Mouse (Mus musculus): Measurements from ENCODE around the gene Adamtsl3. TPM values are rescaled to one million over a fixed set of nuclear protein-coding genes. Genes with fewer than 3 reads are reported as not detected.

Gene Adamtsl3
- polyA plus RNA-seq, 1 experiment from 2014 or later, result 1.1 TPM

- no peaks in the 10 kb centered on the region for H3K36me3 ChIP-seq (replicated peaks)
- H3K4me1 ChIP-seq, result no peaks in the 10 kb centered on the region
- WGBS, result 83% methylated on average over 6 of the region's 6 CpGs
- no peak overlapping the region for H3K27ac ChIP-seq
- no peak overlapping the region for H3K4me2 ChIP-seq
- no peak overlapping the region for H3K9ac ChIP-seq
- H3K27me3 ChIP-seq (replicated peaks), result no peaks in the 10 kb centered on the region
- no peaks in the 10 kb centered on the region for H3K9me3 ChIP-seq
- H3K4me3 ChIP-seq, result no peak overlapping the region
- no peak for ATAC-seq (replicated peaks)
Measured at GRCm38 (mm10) chr7:82605425-82605824, 269.9 kb downstream of the Adamtsl3 start.

GRCm38 (mm10) chr7:82609629-82610028 is 274.1 kb downstream of the Adamtsl3 start:
- Histone ChIP-seq H3K9ac (no peak overlapping the region), H3K9me3 (no peaks in the 10 kb centered on the region), H3K4me2 (no peak overlapping the region), H3K4me1 (no peaks in the 10 kb centered on the region), H3K27ac (no peak overlapping the region), H3K27me3 (replicated peaks) (no peaks in the 10 kb centered on the region), H3K4me3 (no peak overlapping the region), H3K36me3 (replicated peaks) (no peaks in the 10 kb centered on the region)
- WGBS, result 63% methylated on average over 3 of the region's 3 CpGs
- ATAC-seq (replicated peaks), result no peak

GRCm38 (mm10) chr7:82625342-82625741 is 289.8 kb downstream of the Adamtsl3 start:
- Histone ChIP-seq H3K4me1 (no peaks in the 10 kb centered on the region), H3K9me3 (no peaks in the 10 kb centered on the region), H3K27me3 (replicated peaks) (no peaks in the 10 kb centered on the region), H3K27ac (no peak overlapping the region), H3K36me3 (replicated peaks) (no peaks in the 10 kb centered on the region), H3K4me3 (no peak overlapping the region), H3K4me2 (no peak overlapping the region), H3K9ac (no peak overlapping the region)
- 25% methylated on average over 7 of the region's 7 CpGs for WGBS
- ATAC-seq (replicated peaks), result no peak

GRCm38 (mm10) chr7:82647183-82647582 is 311.7 kb downstream of the Adamtsl3 start:
- ATAC-seq (replicated peaks), result no peak
- peaks cover 23% of the 10 kb centered on the region for H3K4me1 ChIP-seq

GRCm38 (mm10) chr7:82647909-82648308 is 312.4 kb downstream of the Adamtsl3 start:
- Histone ChIP-seq H3K4me1 (peaks cover 23% of the 10 kb centered on the region), H3K9ac (peak overlapping the region; percentile 48), H3K9me3 (no peaks in the 10 kb centered on the region), H3K4me3 (peak overlapping the region; percentile 50), H3K36me3 (replicated peaks) (no peaks in the 10 kb centered on the region), H3K27me3 (replicated peaks) (no peaks in the 10 kb centered on the region), H3K27ac (no peak overlapping the region), H3K4me2 (peak overlapping the region; percentile 47)
- no peak for ATAC-seq (replicated peaks)
- WGBS, result 34% methylated on average over 4 of the region's 4 CpGs

More at GRCm38 (mm10) chr7:82647183-82647582, 311.7 kb downstream of the Adamtsl3 start:
- WGBS, result 87% methylated on average over 3 of the region's 3 CpGs
- H3K4me3 ChIP-seq, result no peak overlapping the region
- no peak overlapping the region; the same call in 1 of the 2 replicates for H3K4me2 ChIP-seq
- no peaks in the 10 kb centered on the region for H3K9me3 ChIP-seq
- H3K9ac ChIP-seq, result no peak overlapping the region
- no peaks in the 10 kb centered on the region for H3K36me3 ChIP-seq (replicated peaks)
- no peak overlapping the region for H3K27ac ChIP-seq
- no peaks in the 10 kb centered on the region for H3K27me3 ChIP-seq (replicated peaks)

- H3K27ac ChIP-seq, result no peak within 1 kb of the TSS
- H3K36me3 ChIP-seq (replicated peaks), result no peaks in the 10 kb centered on the region
- WGBS, result under 1% methylated on average over 46 of the region's 46 CpGs
- peaks cover 23% of the 10 kb centered on the region for H3K4me1 ChIP-seq
- H3K9me3 ChIP-seq, result no peaks in the 10 kb centered on the region
- H3K27me3 ChIP-seq (replicated peaks), result no peaks in the 10 kb centered on the region
- peak within 1 kb of the TSS; percentile 48 for H3K9ac ChIP-seq
- peak within 1 kb of the TSS; percentile 47 for H3K4me2 ChIP-seq
- ATAC-seq (replicated peaks), result peak; percentile 100
- H3K4me3 ChIP-seq, result peak within 1 kb of the TSS; percentile 50
Measured at GRCm38 (mm10) chr7:82648353-82649080, 313.0 kb downstream of the Adamtsl3 start, which contains the start of the genes Saxo2 and Efl1. Gene Saxo2 (minus strand): TSS chr7:82648528. Gene Efl1 (plus strand): TSS chr7:82648614.

GRCm38 (mm10) chr7:82649081-82649445 is 313.6 kb downstream of the Adamtsl3 start:
- H3K4me3 ChIP-seq, result peak overlapping the region; percentile 50
- H3K4me1 ChIP-seq, result peaks cover 23% of the 10 kb centered on the region
- no peaks in the 10 kb centered on the region for H3K9me3 ChIP-seq
- no peak overlapping the region for H3K27ac ChIP-seq
- peak overlapping the region; percentile 48 for H3K9ac ChIP-seq
- peak; percentile 7; the same call in 1 of the 2 replicates for ATAC-seq (replicated peaks)
- H3K4me2 ChIP-seq, result peak overlapping the region; percentile 47
- H3K36me3 ChIP-seq (replicated peaks), result no peaks in the 10 kb centered on the region
- H3K27me3 ChIP-seq (replicated peaks), result no peaks in the 10 kb centered on the region
- 32% methylated on average over 6 of the region's 6 CpGs for WGBS

Other genes starting within 250 kb of the Adamtsl3 start
- gene Sh3gl3, start 161.9 kb upstream of the Adamtsl3 start, polyA plus RNA-seq (2015; fragmentation: Nextera tagmentation; extraction: Ambion mirVana), result 73.9 and 75.1 TPM in 2 replicates

All from midbrain, embryonic 15.5 days (tissue).